Comparison of ENCODE assay signal across 23 mouse cellular contexts in the genomic region with DNA sequence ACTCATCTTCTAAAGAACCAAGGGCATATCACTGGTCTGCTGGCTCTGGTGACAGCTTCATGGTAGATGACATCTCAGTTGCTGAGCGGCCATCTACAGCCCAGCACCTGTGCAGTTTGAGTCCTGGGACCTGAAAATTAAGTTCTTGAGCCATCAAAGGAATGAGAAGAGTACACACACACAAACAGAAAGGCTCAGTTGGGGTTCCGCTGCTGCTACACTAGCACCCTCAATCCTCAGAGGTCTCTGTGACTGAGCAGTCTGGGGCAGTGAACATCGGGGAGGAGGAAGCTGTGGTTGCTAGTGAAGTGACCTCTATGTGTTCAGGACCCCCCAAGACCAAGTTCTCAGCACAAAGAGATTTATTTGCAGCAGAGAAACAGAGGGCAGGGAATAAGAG. TPM values are rescaled to one million over a fixed set of nuclear protein-coding genes. Genes with fewer than 3 reads are reported as not detected.
DNase-seq lines count a peak whose midpoint lies in the region; ATAC-seq and TF ChIP-seq lines count a peak whose summit lies in the region.
"Had no signal": no experiment of that assay in that cellular context is flagged by ENCODE, and none has a peak within 500 bp of the region (broad histone marks: within the 10 kb centered on the region; RNA-seq: fewer than 3 reads in every experiment).

No protein-coding gene starts in this region.

- no peak for TF ChIP-seq CTCF in liver, adult 2 months (IDR thresholded peaks at IDR 0.05; ENCODE audit: low read depth, low read length)
- no peak for TF ChIP-seq CTCF in spleen, adult 2 months (IDR thresholded peaks at IDR 0.05; ENCODE audit: extremely low read depth, insufficient read depth, insufficient read length, insufficient replicate concordance)

- 76% methylated on average over 3 of the region's 3 CpGs for WGBS in liver, adult 2 months
- WGBS in liver, embryonic 11.5 days, result 61% methylated on average over 3 of the region's 3 CpGs
- 48% methylated on average over 3 of the region's 3 CpGs for WGBS in spleen, adult 2 months

- no peak overlapping the region for H3K4me2 ChIP-seq in liver, embryonic 11.5 days

- H3K27ac ChIP-seq in liver, adult 2 months (replicated peaks; ENCODE audit: insufficient read depth, low read depth, low read length), result 0 out of 2 replicates have a peak overlapping the region, but pooled peaks have one; percentile 1
- H3K27ac ChIP-seq in liver, embryonic 11.5 days (ENCODE audit: low read depth, low read length), result no peak overlapping the region
- H3K27ac ChIP-seq in spleen, adult 2 months (ENCODE audit: insufficient read depth, low read length), result peak overlapping the region; percentile 90
- H3K27ac ChIP-seq: limb, embryonic 12.5 days had no signal

- no peaks in the 10 kb centered on the region for H3K36me3 ChIP-seq in liver, adult 2 months (ENCODE audit: control insufficient read depth, insufficient read depth, low read length)
- H3K36me3 ChIP-seq in liver, embryonic 11.5 days (ENCODE audit: control insufficient read depth, insufficient read depth, low read length), result no peaks in the 10 kb centered on the region
- H3K36me3 ChIP-seq in spleen, adult 2 months (ENCODE audit: control insufficient read depth, insufficient read depth, low read length), result no peaks in the 10 kb centered on the region
- H3K36me3 ChIP-seq: forebrain, embryonic 10.5 days; limb, embryonic 12.5 days had no signal

- H3K4me3 ChIP-seq in liver, adult 2 months (ENCODE audit: insufficient read depth, low read depth, low read length), result no peak overlapping the region
- no peak overlapping the region for H3K4me3 ChIP-seq in liver, embryonic 11.5 days (ENCODE audit: low read depth, low read length)
- no peak overlapping the region for H3K4me3 ChIP-seq in spleen, adult 2 months (ENCODE audit: extremely low read depth, insufficient read depth, insufficient read length)
- H3K4me3 ChIP-seq: limb, embryonic 12.5 days had no signal

- H3K9ac ChIP-seq in liver, adult 2 months (ENCODE audit: low read depth, low read length), result no peak overlapping the region
- H3K9ac ChIP-seq in liver, embryonic 11.5 days (ENCODE audit: low read depth, low read length), result no peak overlapping the region
- H3K9ac ChIP-seq: limb, embryonic 12.5 days had no signal

- H3K27me3 ChIP-seq in liver, adult 2 months (ENCODE audit: control insufficient read depth, insufficient read depth, low read length), result no peaks in the 10 kb centered on the region
- no peaks in the 10 kb centered on the region for H3K27me3 ChIP-seq in liver, embryonic 11.5 days (replicated peaks; ENCODE audit: control insufficient read depth, insufficient read depth, low read length)
- no peaks in the 10 kb centered on the region for H3K27me3 ChIP-seq in spleen, adult 2 months (ENCODE audit: control insufficient read depth, insufficient read depth, low read length)

- no peak for TF ChIP-seq POLR2A in liver, adult 2 months (IDR thresholded peaks at IDR 0.05; ENCODE audit: extremely low read depth, insufficient read depth, low read length)
- TF ChIP-seq POLR2A in spleen, adult 2 months (IDR thresholded peaks at IDR 0.05; ENCODE audit: low read depth, low read length), result no peak

- no peaks in the 10 kb centered on the region for H3K79me2 ChIP-seq in liver, adult 2 months (ENCODE audit: control insufficient read depth, insufficient read depth, low read length)

- H3K4me1 ChIP-seq in liver, adult 2 months (ENCODE audit: control insufficient read depth, insufficient read depth, low read length), result peaks cover 26% of the 10 kb centered on the region
- peaks cover 6% of the 10 kb centered on the region for H3K4me1 ChIP-seq in liver, embryonic 11.5 days (replicated peaks; ENCODE audit: control insufficient read depth, insufficient read depth, low read length)
- peaks cover 50% of the 10 kb centered on the region for H3K4me1 ChIP-seq in spleen, adult 2 months (ENCODE audit: control insufficient read depth, insufficient read depth, insufficient read length)

- no peaks in the 10 kb centered on the region for H3K9me3 ChIP-seq in liver, embryonic 11.5 days (ENCODE audit: control insufficient read depth, low read length)
- H3K9me3 ChIP-seq: forebrain, embryonic 10.5 days; limb, embryonic 12.5 days had no signal

- ATAC-seq in liver, embryonic 11.5 days (replicated peaks; ENCODE audit: low FRiP score), result no peak
- ATAC-seq: activated CD4-positive, CD25-positive, alpha-beta regulatory T cell, adult 4 months; forebrain, embryonic 16.5 days; hindbrain, embryonic 16.5 days had no signal

- peak; percentile 2 for DNase-seq in adrenal gland, postnatal 14 days
- no peak for DNase-seq in adrenal gland, postnatal 25 days
- no peak for DNase-seq in liver, adult 2 months (ENCODE audit: extremely low read depth, low read depth, low spot score)
- DNase-seq in liver, embryonic 11.5 days (ENCODE audit: low spot score), result no peak
- no peak for DNase-seq in spleen, adult 2 months (ENCODE audit: low read depth in 1 of 2, low spot score in 2 of 2)
- DNase-seq in spleen, adult 12 weeks (ENCODE audit: low spot score), result no peak
- no peak for DNase-seq in embryo, embryonic 10 days (ENCODE audit: low spot score)
- DNase-seq: cerebellum, adult 9-11 months; gastrocnemius, postnatal 14 days; heart, postnatal 36 days had no signal

RNA-seq across cellular contexts. Expression of a gene that starts 16.1 kb away (rescaled TPM):
- total RNA-seq in adrenal gland, postnatal 14 days (2021), result 0.19 and 0.30 TPM in 2 replicates
- total RNA-seq in adrenal gland, postnatal 25 days (2021), result 0.86 and 3.4 TPM in 2 replicates
- total RNA-seq in liver, adult 2 months (2014; rRNA removed), result not detected in 2 replicates
- polyA plus RNA-seq in liver, adult 2 months (2012; rRNA removed), result not detected in 2 replicates
- 0.07 and 0.17 TPM in 2 replicates for polyA plus RNA-seq in liver, embryonic 11.5 days (2014; fragmentation: Nextera tagmentation; extraction: Ambion mirVana)
- polyA plus RNA-seq in spleen, adult 2 months (2012; rRNA removed), result 0.07 and 0.11 TPM in 2 replicates
- total RNA-seq: gastrocnemius, postnatal 14 days; heart, adult 18-20 months; heart, postnatal 36 days; monocyte, adult 5-6 weeks; neutrophil, adult 5-6 weeks had no signal
- polyA plus RNA-seq: activated CD4-positive, CD25-positive, alpha-beta regulatory T cell, adult 4 months; embryonic facial prominence, embryonic 11.5 days; forebrain, embryonic 10.5 days; forebrain, embryonic 16.5 days; hindbrain, embryonic 16.5 days; intestine, embryonic 16.5 days; kidney, embryonic 14.5 days; limb, embryonic 12.5 days; lung, embryonic 14.5 days; macrophage had no signal
